Mouse (Mus musculus): Measurements from ENCODE around the gene Serpine1. TPM values are rescaled to one million over a fixed set of nuclear protein-coding genes. Genes with fewer than 3 reads are reported as not detected.

The Serpine1 gene
- polyA plus RNA-seq, 1 experiment: 2.1 TPM

- DNase-seq (ENCODE audit: low read depth in 1 of 2, low spot score in 2 of 2): no peak
- 8% methylated on average over 28 of the region's 29 CpGs for whole genome bisulfite sequencing
- TF ChIP-seq POLR2A (IDR thresholded peaks at IDR 0.05; ENCODE audit: low read depth, low read length) (no peak), CTCF (IDR thresholded peaks at IDR 0.05; ENCODE audit: extremely low read depth, insufficient read depth, insufficient read length, insufficient replicate concordance) (no peak)
- H3K27me3 ChIP-seq (ENCODE audit: control insufficient read depth, insufficient read depth, low read length): peaks cover 23% of the 10 kb centered on the region
- no peak overlapping the region for H3K4me3 ChIP-seq (ENCODE audit: extremely low read depth, insufficient read depth, insufficient read length)
- no peak overlapping the region for H3K27ac ChIP-seq (ENCODE audit: insufficient read depth, low read length)
- peaks cover 28% of the 10 kb centered on the region for H3K4me1 ChIP-seq (ENCODE audit: control insufficient read depth, insufficient read depth, insufficient read length)
- no peaks in the 10 kb centered on the region for H3K36me3 ChIP-seq (ENCODE audit: control insufficient read depth, insufficient read depth, low read length)
Measured at GRCm38 (mm10) chr5:137028561-137029272, 43.4 kb downstream of the Serpine1 start.

- H3K4me3 ChIP-seq (ENCODE audit: extremely low read depth, insufficient read depth, insufficient read length): no peak within 1 kb of the TSS
- 18% methylated on average over 4 of the region's 4 CpGs for WGBS
Measured at GRCm38 (mm10) chr5:137026092-137026491, 46.0 kb downstream of the Serpine1 start, which contains the start of gene Vgf. Vgf (plus strand) TSS chr5:137026392.

GRCm38 (mm10) chr5:137025132-137025531, 46.9 kb downstream of the Serpine1 start:
- peaks cover 3% of the 10 kb centered on the region; the same call in 1 of the 2 replicates for H3K4me1 ChIP-seq (ENCODE audit: control insufficient read depth, insufficient read depth, insufficient read length)
- no peaks in the 10 kb centered on the region for H3K36me3 ChIP-seq (ENCODE audit: control insufficient read depth, insufficient read depth, low read length)
- no peak overlapping the region for H3K4me3 ChIP-seq (ENCODE audit: extremely low read depth, insufficient read depth, insufficient read length)
- WGBS: under 1% methylated on average over 23 of the region's 23 CpGs
- DNase-seq (ENCODE audit: low read depth in 1 of 2, low spot score in 2 of 2): peak; percentile 36 to 71
- H3K27ac ChIP-seq (ENCODE audit: insufficient read depth, low read length): no peak overlapping the region
- H3K27me3 ChIP-seq (ENCODE audit: control insufficient read depth, insufficient read depth, low read length): peaks cover 5% of the 10 kb centered on the region
- TF ChIP-seq CTCF (IDR thresholded peaks at IDR 0.05; ENCODE audit: extremely low read depth, insufficient read depth, insufficient read length, insufficient replicate concordance) (peak; percentile 98), POLR2A (IDR thresholded peaks at IDR 0.05; ENCODE audit: low read depth, low read length) (no peak)

More at GRCm38 (mm10) chr5:137026092-137026491, 46.0 kb downstream of the Serpine1 start, which contains the start of gene Vgf:
- peaks cover 14% of the 10 kb centered on the region for H3K27me3 ChIP-seq (ENCODE audit: control insufficient read depth, insufficient read depth, low read length)
- DNase-seq (ENCODE audit: low read depth in 1 of 2, low spot score in 2 of 2): no peak
- H3K27ac ChIP-seq (ENCODE audit: insufficient read depth, low read length): no peak within 1 kb of the TSS
- no peaks in the 10 kb centered on the region for H3K36me3 ChIP-seq (ENCODE audit: control insufficient read depth, insufficient read depth, low read length)
- peaks cover 10% of the 10 kb centered on the region for H3K4me1 ChIP-seq (ENCODE audit: control insufficient read depth, insufficient read depth, insufficient read length)
- TF ChIP-seq POLR2A (IDR thresholded peaks at IDR 0.05; ENCODE audit: low read depth, low read length): no peak
- no peak for TF ChIP-seq CTCF (IDR thresholded peaks at IDR 0.05; ENCODE audit: extremely low read depth, insufficient read depth, insufficient read length, insufficient replicate concordance)

GRCm38 (mm10) chr5:137024318-137024717, 47.8 kb downstream of the Serpine1 start:
- Histone ChIP-seq H3K4me3 (ENCODE audit: extremely low read depth, insufficient read depth, insufficient read length) (no peak overlapping the region), H3K4me1 (ENCODE audit: control insufficient read depth, insufficient read depth, insufficient read length) (no peaks in the 10 kb centered on the region), H3K36me3 (ENCODE audit: control insufficient read depth, insufficient read depth, low read length) (no peaks in the 10 kb centered on the region), H3K27ac (ENCODE audit: insufficient read depth, low read length) (no peak overlapping the region), H3K27me3 (ENCODE audit: control insufficient read depth, insufficient read depth, low read length) (peaks cover 5% of the 10 kb centered on the region)
- WGBS: 50% methylated on average over 3 of the region's 3 CpGs
- no peak for TF ChIP-seq CTCF (IDR thresholded peaks at IDR 0.05; ENCODE audit: extremely low read depth, insufficient read depth, insufficient read length, insufficient replicate concordance)
- TF ChIP-seq POLR2A (IDR thresholded peaks at IDR 0.05; ENCODE audit: low read depth, low read length): no peak
- no peak for DNase-seq (ENCODE audit: low read depth in 1 of 2, low spot score in 2 of 2)

GRCm38 (mm10) chr5:137015913-137016312, 56.2 kb downstream of the Serpine1 start:
- DNase-seq (ENCODE audit: low read depth in 1 of 2, low spot score in 2 of 2): no peak
- TF ChIP-seq CTCF (IDR thresholded peaks at IDR 0.05; ENCODE audit: extremely low read depth, insufficient read depth, insufficient read length, insufficient replicate concordance) (no peak), POLR2A (IDR thresholded peaks at IDR 0.05; ENCODE audit: low read depth, low read length) (no peak)
- WGBS: 88% methylated on average over 3 of the region's 3 CpGs
- Histone ChIP-seq H3K27me3 (ENCODE audit: control insufficient read depth, insufficient read depth, low read length) (no peaks in the 10 kb centered on the region), H3K4me3 (ENCODE audit: extremely low read depth, insufficient read depth, insufficient read length) (no peak overlapping the region), H3K27ac (ENCODE audit: insufficient read depth, low read length) (no peak overlapping the region), H3K4me1 (ENCODE audit: control insufficient read depth, insufficient read depth, insufficient read length) (no peaks in the 10 kb centered on the region), H3K36me3 (ENCODE audit: control insufficient read depth, insufficient read depth, low read length) (no peaks in the 10 kb centered on the region)

- WGBS: 79% methylated on average over 15 of the region's 15 CpGs
- H3K36me3 ChIP-seq (ENCODE audit: control insufficient read depth, insufficient read depth, low read length): no peaks in the 10 kb centered on the region
- no peaks in the 10 kb centered on the region for H3K4me1 ChIP-seq (ENCODE audit: control insufficient read depth, insufficient read depth, insufficient read length)
- H3K27me3 ChIP-seq (ENCODE audit: control insufficient read depth, insufficient read depth, low read length): no peaks in the 10 kb centered on the region
- H3K4me3 ChIP-seq (ENCODE audit: extremely low read depth, insufficient read depth, insufficient read length): no peak overlapping the region
- TF ChIP-seq POLR2A (IDR thresholded peaks at IDR 0.05; ENCODE audit: low read depth, low read length) (no peak), CTCF (IDR thresholded peaks at IDR 0.05; ENCODE audit: extremely low read depth, insufficient read depth, insufficient read length, insufficient replicate concordance) (no peak)
- DNase-seq (ENCODE audit: low read depth in 1 of 2, low spot score in 2 of 2): no peak
- no peak overlapping the region for H3K27ac ChIP-seq (ENCODE audit: insufficient read depth, low read length)
Measured at GRCm38 (mm10) chr5:137012401-137012950, 59.6 kb downstream of the Serpine1 start.

Other genes starting within 250 kb of the Serpine1 start
- gene Col26a1, start 189.1 kb downstream of the Serpine1 start, polyA plus RNA-seq (2012; rRNA removed): 0.87 and 0.98 TPM in 2 replicates
- gene Ift22, start 164.1 kb downstream of the Serpine1 start, polyA plus RNA-seq (2012; rRNA removed): 6.3 and 8.3 TPM in 2 replicates
- gene Fis1, start 119.0 kb downstream of the Serpine1 start, polyA plus RNA-seq (2012; rRNA removed): 130 and 172 TPM in 2 replicates
- gene Cldn15, start 105.7 kb downstream of the Serpine1 start, polyA plus RNA-seq (2012; rRNA removed): 2.6 and 3.4 TPM in 2 replicates
- gene Plod3, start 85.2 kb downstream of the Serpine1 start, polyA plus RNA-seq (2012; rRNA removed): 37.2 and 41.6 TPM in 2 replicates
- 32.4 and 41.5 TPM in 2 replicates for gene Znhit1, start 84.2 kb downstream of the Serpine1 start, polyA plus RNA-seq (2012; rRNA removed)
- not detected in 2 replicates for gene Vgf, start 45.9 kb downstream of the Serpine1 start, polyA plus RNA-seq (2012; rRNA removed)
- 15.0 and 16.2 TPM in 2 replicates for gene Ap1s1, start 26.1 kb downstream of the Serpine1 start, polyA plus RNA-seq (2012; rRNA removed)
- 26.6 and 28.6 TPM in 2 replicates for gene Trim56, start 43.9 kb upstream of the Serpine1 start, polyA plus RNA-seq (2012; rRNA removed)
- 0.07 TPM in 1 of 2 replicates, not detected in the other for gene Muc3, start 77.1 kb upstream of the Serpine1 start, polyA plus RNA-seq (2012; rRNA removed)
- gene Muc3a, start 140.1 kb upstream of the Serpine1 start, polyA plus RNA-seq (2012; rRNA removed): 2.6 and 4.0 TPM in 2 replicates
- gene Ache, start 215.3 kb upstream of the Serpine1 start, polyA plus RNA-seq (2012; rRNA removed): 23.1 and 24.1 TPM in 2 replicates
- 10.3 and 11.1 TPM in 2 replicates for gene Ufsp1, start 222.4 kb upstream of the Serpine1 start, polyA plus RNA-seq (2012; rRNA removed)
- gene Srrt, start 235.4 kb upstream of the Serpine1 start, polyA plus RNA-seq (2012; rRNA removed): 172 and 175 TPM in 2 replicates
- gene Trip6, start 242.1 kb upstream of the Serpine1 start, polyA plus RNA-seq (2012; rRNA removed): 19.8 and 20.6 TPM in 2 replicates